Mouse (Mus musculus) C2C12 (cell line): ENCODE measurements at regions not wholly inside any gene's neighbourhood (a gene's known extent, or its start where the extent isn't known, plus 50 kb on each side); places are given as distances from the start of the nearest gene placed in this dataset.

ENCODE experiments used
- H3K27me3 ChIP-seq: one replicate; pipeline ENCODE4 v1.6.1; 2011; ENCODE audit not compliant: control insufficient read depth, insufficient read depth, insufficient read length
- H3K36me3 ChIP-seq: one replicate; pipeline ENCODE4 v1.6.1; 2011; ENCODE audit not compliant: control insufficient read depth, insufficient read depth
- H3K4me3 ChIP-seq: one replicate; pipeline ENCODE4 v1.5.1; 2011; ENCODE audit warnings: mild to moderate bottlenecking, control low read depth; ENCODE audit not compliant: poor library complexity, insufficient read depth, severe bottlenecking
- H3K79me2 ChIP-seq: one replicate; pipeline ENCODE4 v1.6.1; 2011; ENCODE audit not compliant: control insufficient read depth, insufficient read depth
- H3K79me3 ChIP-seq: one replicate; pipeline ENCODE4 v1.6.1; 2011; ENCODE audit warnings: low read depth, control low read depth
- H3ac ChIP-seq: one replicate; pipeline ENCODE3; 2011; ENCODE audit warnings: low read depth; ENCODE audit not compliant: control insufficient read depth, insufficient read length
- CEBPB ChIP-seq: IDR thresholded peaks from one replicate; pipeline ENCODE4 v1.6.1; 2011; ENCODE audit warnings: low read depth, mild to moderate bottlenecking, control low read depth, moderate library complexity
- CTCF ChIP-seq: IDR thresholded peaks from one replicate; pipeline ENCODE4 v1.5.1; 2011; ENCODE audit not compliant: control insufficient read depth, insufficient read depth, insufficient read length
- FOSL1 ChIP-seq: IDR thresholded peaks from one replicate; pipeline ENCODE4 v1.8.0; 2011; ENCODE audit warnings: mild to moderate bottlenecking, low read length; ENCODE audit not compliant: poor library complexity, insufficient read depth, severe bottlenecking
- MAX ChIP-seq: IDR thresholded peaks from one replicate; pipeline ENCODE4 v1.6.1; 2011; ENCODE audit warnings: mild to moderate bottlenecking, control low read depth
- MYOD1 ChIP-seq: IDR thresholded peaks from one replicate; pipeline ENCODE4 v1.6.1; 2011; ENCODE audit warnings: low read depth; ENCODE audit not compliant: control insufficient read depth, insufficient read length
- MYOG ChIP-seq: IDR thresholded peaks from one replicate; pipeline ENCODE4 v1.6.1; 2011; ENCODE audit not compliant: control insufficient read depth, insufficient read length; ENCODE audit errors: extremely low read depth
- USF1 ChIP-seq: IDR thresholded peaks from one replicate; pipeline ENCODE4 v1.6.1; 2011; ENCODE audit warnings: low read depth, mild to moderate bottlenecking, control low read depth, moderate library complexity

- no peaks in the 10 kb centered on the region for H3K27me3 ChIP-seq
- no peak overlapping the region for H3ac ChIP-seq
- H3K36me3 ChIP-seq, result no peaks in the 10 kb centered on the region
- H3K4me3 ChIP-seq, result no peak overlapping the region
- TF ChIP-seq MAX (no peak), MYOD1 (no peak), MYOG (no peak), USF1 (no peak), CTCF (no peak), CEBPB (no peak), FOSL1 (no peak)
- no peaks in the 10 kb centered on the region for H3K79me3 ChIP-seq
- H3K79me2 ChIP-seq, result no peaks in the 10 kb centered on the region
These were observed 156.7 kb upstream of the Btg1 start for GRCm38 (mm10) chr10:96460151-96460550.

GRCm38 (mm10) chr10:96460617-96461338 lies 156.0 kb upstream of the Btg1 start:
- H3K27me3 ChIP-seq, result no peaks in the 10 kb centered on the region
- H3K4me3 ChIP-seq, result no peak overlapping the region
- no peaks in the 10 kb centered on the region for H3K36me3 ChIP-seq
- TF ChIP-seq MYOG, result no peak
- TF ChIP-seq FOSL1, result no peak
- no peak for TF ChIP-seq CEBPB
- no peak for TF ChIP-seq USF1
- no peak for TF ChIP-seq MAX
- no peak for TF ChIP-seq CTCF
- TF ChIP-seq MYOD1, result no peak
- no peaks in the 10 kb centered on the region for H3K79me2 ChIP-seq
- no peaks in the 10 kb centered on the region for H3K79me3 ChIP-seq
- H3ac ChIP-seq, result no peak overlapping the region

GRCm38 (mm10) chr10:96465967-96466366 lies 150.8 kb upstream of the Btg1 start:
- Histone ChIP-seq H3K27me3 (no peaks in the 10 kb centered on the region), H3K36me3 (no peaks in the 10 kb centered on the region), H3K4me3 (no peak overlapping the region), H3K79me3 (no peaks in the 10 kb centered on the region), H3ac (no peak overlapping the region), H3K79me2 (no peaks in the 10 kb centered on the region)
- no peak for TF ChIP-seq FOSL1
- no peak for TF ChIP-seq CTCF
- TF ChIP-seq CEBPB, result no peak
- no peak for TF ChIP-seq MYOD1
- TF ChIP-seq MAX, result no peak
- TF ChIP-seq MYOG, result no peak
- TF ChIP-seq USF1, result no peak

- Histone ChIP-seq H3K36me3 (no peaks in the 10 kb centered on the region), H3K79me3 (no peaks in the 10 kb centered on the region), H3K27me3 (no peaks in the 10 kb centered on the region), H3ac (no peak overlapping the region), H3K79me2 (no peaks in the 10 kb centered on the region), H3K4me3 (no peak overlapping the region)
- TF ChIP-seq CEBPB, result no peak
- no peak for TF ChIP-seq CTCF
- no peak for TF ChIP-seq MYOG
- TF ChIP-seq MAX, result no peak
- no peak for TF ChIP-seq USF1
- TF ChIP-seq MYOD1, result no peak
- no peak for TF ChIP-seq FOSL1
These were observed 150.0 kb upstream of the Btg1 start for GRCm38 (mm10) chr10:96466845-96467244.

- Histone ChIP-seq H3ac (no peak overlapping the region), H3K4me3 (no peak overlapping the region), H3K79me2 (no peaks in the 10 kb centered on the region), H3K36me3 (no peaks in the 10 kb centered on the region), H3K79me3 (no peaks in the 10 kb centered on the region), H3K27me3 (no peaks in the 10 kb centered on the region)
- TF ChIP-seq CTCF (no peak), MYOG (no peak), CEBPB (no peak), FOSL1 (no peak), MYOD1 (no peak), MAX (no peak), USF1 (no peak)
These were observed 149.1 kb upstream of the Btg1 start for GRCm38 (mm10) chr10:96467661-96468060.

GRCm38 (mm10) chr10:96471523-96471922 lies 145.3 kb upstream of the Btg1 start:
- TF ChIP-seq MYOD1, result no peak
- TF ChIP-seq MYOG, result no peak
- TF ChIP-seq MAX, result no peak
- TF ChIP-seq FOSL1, result no peak
- no peak for TF ChIP-seq USF1
- TF ChIP-seq CEBPB, result no peak
- TF ChIP-seq CTCF, result no peak
- Histone ChIP-seq H3K79me3 (no peaks in the 10 kb centered on the region), H3K27me3 (no peaks in the 10 kb centered on the region), H3K79me2 (no peaks in the 10 kb centered on the region), H3K36me3 (no peaks in the 10 kb centered on the region), H3K4me3 (no peak overlapping the region), H3ac (no peak overlapping the region)
